Mouse (Mus musculus) embryonic facial prominence, embryonic 15.5 days (tissue): ENCODE measurements around the gene R3hdm1. TPM values are rescaled to one million over a fixed set of nuclear protein-coding genes. Genes with fewer than 3 reads are reported as not detected.
A peak's percentile ranks its signal among the peaks of the same experiment; 100 is the strongest.

Experiments used
- microRNA counts: library from miRNA; unstranded; fragments of <30 nt; microRNA quantifications from one replicate; lab custom pipeline; 2016
- microRNA-seq: library from miRNA; unstranded; fragments of <30 nt; microRNA quantifications from one replicate; pipeline ENCODE4, GENCODE M21; 2016; ENCODE audit warnings: borderline number of aligned reads
- polyA plus RNA-seq: library from polyadenylated mRNA; unstranded; fragments of >200 nt; fragmentation: Nextera tagmentation; extraction: Ambion mirVana; gene quantifications from 2 replicates; pipeline ENCODE4 v1.2.1, GENCODE M21; 2015

Gene R3hdm1
- polyA plus RNA-seq, 1 experiment from 2014 or later = 60.4 TPM

MicroRNA genes within 50 kb of the gene (microRNA counts, 519-probe panel; counts per million panel counts)
- microRNA mmu-miR-128 (lab: Ali Mortazavi, UCI) = 2,620 counts per million, percentile 61 among the panel's probes with 10 or more counts

Small RNAs within 50 kb of the gene (microRNA-seq; reads per million reads assigned to microRNA genes)
- gene Mir128-1 = 174 reads per million, percentile 60 among the genes with 10 or more reads in this experiment

Other genes with a start within 250 kb of the R3hdm1 start
- 1.2 and 1.6 TPM in 2 replicates for gene Map3k19, start 248.3 kb upstream of the R3hdm1 start, polyA plus RNA-seq
- gene Rab3gap1, start 234.5 kb upstream of the R3hdm1 start, polyA plus RNA-seq = 22.6 and 23.7 TPM in 2 replicates
- 6.4 and 6.9 TPM in 2 replicates for gene Zranb3, start 254 bp upstream of the R3hdm1 start, polyA plus RNA-seq
- 69.1 and 84.7 TPM in 2 replicates for gene Ubxn4, start 140.7 kb downstream of the R3hdm1 start, polyA plus RNA-seq
- gene Lct, start 225.0 kb downstream of the R3hdm1 start, polyA plus RNA-seq = 0.07 and 0.08 TPM in 2 replicates